Mouse (Mus musculus) stomach, adult 2 months (tissue): ENCODE results near the gene Tns4. TPM values are rescaled to one million over a fixed set of nuclear protein-coding genes. Genes with fewer than 3 reads are reported as not detected.

Experiments used
- polyA plus RNA-seq: library from polyadenylated mRNA; depleted of rRNA; stranded (reverse); fragments of >200 nt; gene quantifications from 2 replicates; pipeline ENCODE4 v1.2.3, GENCODE M21; 2012; rRNA removed

Tns4 gene
- polyA plus RNA-seq: 4.9 and 8.7 TPM in 2 replicates

DNA sequence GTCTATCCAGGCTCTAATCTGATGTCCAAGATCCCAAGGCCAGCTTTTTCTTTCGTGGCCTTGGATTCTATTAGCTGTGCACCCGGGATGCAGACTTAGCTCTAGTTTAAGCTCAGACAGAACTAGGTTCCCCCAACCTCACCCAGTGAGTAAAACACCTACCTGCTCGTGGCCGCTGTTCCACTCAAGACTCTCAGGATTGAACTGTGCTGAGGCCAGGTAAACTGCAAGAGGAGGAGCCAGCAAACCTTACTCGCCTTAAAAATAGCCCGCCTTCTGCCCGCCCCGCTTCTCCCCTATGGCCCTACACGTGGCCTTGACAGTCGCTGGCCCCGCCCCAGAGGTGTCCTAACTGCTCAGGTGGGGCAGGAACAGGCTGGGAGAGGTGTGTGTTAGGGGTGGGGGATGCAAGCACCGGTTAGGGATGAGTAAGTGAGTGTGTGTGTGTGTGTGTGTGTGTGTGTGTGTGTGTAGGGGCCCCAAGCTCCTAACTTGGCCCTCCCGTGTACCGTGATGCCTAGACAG, at the start of gene Tns4:
TSS of gene Tns4 (minus strand) at position 230 of the 525 bp plus-strand sequence.

DNA sequence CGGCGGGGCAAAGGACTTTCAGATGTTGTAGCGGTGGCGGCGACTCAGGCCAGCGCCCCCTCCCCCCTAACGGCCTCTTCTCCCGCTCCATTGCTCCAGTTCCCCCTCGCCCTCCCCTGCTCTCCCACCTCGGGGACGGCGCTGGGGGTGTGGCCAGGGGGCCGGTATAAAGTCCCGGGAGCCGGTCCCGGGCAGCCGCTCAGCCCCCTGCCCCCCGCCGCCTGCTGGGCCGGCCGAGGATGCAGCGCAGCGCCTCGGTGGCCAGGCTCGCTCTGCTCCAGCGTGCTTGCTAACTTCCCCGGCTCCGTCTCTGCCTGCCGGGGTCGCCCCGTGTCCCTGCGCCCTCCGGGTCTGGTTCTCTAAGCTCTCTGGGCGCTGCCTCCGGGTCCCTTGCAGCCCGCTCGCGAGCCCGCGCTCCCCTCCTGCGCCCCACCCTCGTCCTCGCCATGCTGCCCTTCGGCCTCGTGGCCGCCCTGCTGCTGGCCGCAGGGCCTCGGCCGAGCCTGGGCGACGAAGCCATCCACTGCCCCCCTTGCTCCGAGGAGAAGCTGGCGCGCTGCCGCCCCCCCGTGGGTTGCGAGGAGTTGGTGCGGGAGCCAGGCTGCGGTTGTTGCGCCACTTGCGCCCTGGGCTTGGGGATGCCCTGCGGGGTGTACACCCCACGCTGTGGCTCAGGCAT, 47.9 kb downstream of the Tns4 start, which contains the start of gene Igfbp4:
TSS of gene Igfbp4 (plus strand) at position 194 of the 679 bp plus-strand sequence.

GRCm38 (mm10) chr11:99023500-99024467, 65.3 kb downstream of the Tns4 start, which contains the start of gene Top2a:
Top2a (minus strand) TSS chr11:99024189.

Other genes starting within 250 kb of the Tns4 start
- 8.5 and 14.1 TPM in 2 replicates for gene Wipf2, start 225.7 kb downstream of the Tns4 start, polyA plus RNA-seq
- gene Cdc6, start 181.5 kb downstream of the Tns4 start, polyA plus RNA-seq: 0.10 and 0.27 TPM in 2 replicates
- 35.6 and 46.0 TPM in 2 replicates for gene Rara, start 161.5 kb downstream of the Tns4 start, polyA plus RNA-seq
- gene Gjd3, start 106.3 kb downstream of the Tns4 start, polyA plus RNA-seq: 1.8 and 5.1 TPM in 2 replicates
- gene Top2a, start 65.1 kb downstream of the Tns4 start, polyA plus RNA-seq: 0.35 and 1.1 TPM in 2 replicates
- 88.4 and 198 TPM in 2 replicates for gene Igfbp4, start 48.1 kb downstream of the Tns4 start, polyA plus RNA-seq
- 0.48 and 1.6 TPM in 2 replicates for gene Ccr7, start 65.8 kb upstream of the Tns4 start, polyA plus RNA-seq
- 3.5 and 4.1 TPM in 2 replicates for gene Smarce1, start 141.7 kb upstream of the Tns4 start, polyA plus RNA-seq
- not detected in 2 replicates for gene Krt222, start 154.8 kb upstream of the Tns4 start, polyA plus RNA-seq
- not detected in 2 replicates for gene Krt24, start 196.0 kb upstream of the Tns4 start, polyA plus RNA-seq
- gene Krt25, start 233.6 kb upstream of the Tns4 start, polyA plus RNA-seq: not detected in 2 replicates
- gene Krt26, start 248.7 kb upstream of the Tns4 start, polyA plus RNA-seq: not detected in 2 replicates